Mouse (Mus musculus): ENCODE measurements around the gene Pum3.

- no peak for TF ChIP-seq POLR2A (IDR thresholded peaks at IDR 0.05; ENCODE audit: control insufficient read depth, low read depth, low read length)
- no peak for TF ChIP-seq CTCF (IDR thresholded peaks at IDR 0.05; ENCODE audit: control insufficient read depth, insufficient read depth, insufficient replicate concordance, low read depth, low read length)
Observed at GRCm38 (mm10) chr19:27369461-27370135, 60.0 kb downstream of the Pum3 start.
